Mouse (Mus musculus): ENCODE data around the gene Phox2a.

Phox2a gene

GRCm38 (mm10) chr7:101817861-101818401 lies at the start of gene Phox2a:
Phox2a (plus strand) TSS chr7:101818313.
- DNase-seq (ENCODE audit: low read depth, low spot score) = no peak

- no peak for DNase-seq (ENCODE audit: low read depth, low spot score)
Observed at GRCm38 (mm10) chr7:101770051-101770450, 48.1 kb upstream of the Phox2a start.

- no peak for DNase-seq (ENCODE audit: low read depth, low spot score)
Observed at GRCm38 (mm10) chr7:101771604-101772003, 46.5 kb upstream of the Phox2a start.

- DNase-seq (ENCODE audit: low read depth, low spot score) = no peak
Observed at GRCm38 (mm10) chr7:101772687-101773086, 45.4 kb upstream of the Phox2a start.

- DNase-seq (ENCODE audit: low read depth, low spot score) = no peak
Observed at GRCm38 (mm10) chr7:101777053-101777452, 41.1 kb upstream of the Phox2a start.

GRCm38 (mm10) chr7:101820295-101821030 lies 2.4 kb downstream of the Phox2a start:
- DNase-seq (ENCODE audit: low read depth, low spot score) = no peak

- DNase-seq (ENCODE audit: low read depth, low spot score) = no peak
Observed at GRCm38 (mm10) chr7:101821571-101822501, 3.7 kb downstream of the Phox2a start.

- peak; percentile 64 for DNase-seq (ENCODE audit: low read depth, low spot score)
Observed at GRCm38 (mm10) chr7:101822836-101823757, 5.0 kb downstream of the Phox2a start.

GRCm38 (mm10) chr7:101823758-101824630 lies 5.9 kb downstream of the Phox2a start:
- no peak for DNase-seq (ENCODE audit: low read depth, low spot score)

GRCm38 (mm10) chr7:101830373-101830772 lies 12.3 kb downstream of the Phox2a start:
- DNase-seq (ENCODE audit: low read depth, low spot score) = no peak

- DNase-seq (ENCODE audit: low read depth, low spot score) = no peak
Observed at GRCm38 (mm10) chr7:101831437-101831836, 13.3 kb downstream of the Phox2a start.

- no peak for DNase-seq (ENCODE audit: low read depth, low spot score)
Observed at GRCm38 (mm10) chr7:101832372-101832771, 14.3 kb downstream of the Phox2a start.

- no peak for DNase-seq (ENCODE audit: low read depth, low spot score)
Observed at GRCm38 (mm10) chr7:101833352-101833751, 15.2 kb downstream of the Phox2a start.

GRCm38 (mm10) chr7:101833916-101834584 lies 15.9 kb downstream of the Phox2a start:
- no peak for DNase-seq (ENCODE audit: low read depth, low spot score)

- DNase-seq (ENCODE audit: low read depth, low spot score) = no peak
Observed at GRCm38 (mm10) chr7:101834903-101835302, 16.8 kb downstream of the Phox2a start.

GRCm38 (mm10) chr7:101835457-101836109 lies 17.5 kb downstream of the Phox2a start:
- DNase-seq (ENCODE audit: low read depth, low spot score) = no peak

- DNase-seq (ENCODE audit: low read depth, low spot score) = no peak
Observed at GRCm38 (mm10) chr7:101836271-101837153, 18.4 kb downstream of the Phox2a start.

- DNase-seq (ENCODE audit: low read depth, low spot score) = no peak
Observed at GRCm38 (mm10) chr7:101837154-101837605, 19.1 kb downstream of the Phox2a start.
